Mouse (Mus musculus) E14TG2a.4 (cell line): ENCODE results near the gene Syn3.

Source experiments
- CTCF ChIP-seq: conservative IDR thresholded peaks from 2 replicates; pipeline ENCODE4 v1.5.1; 2014; ENCODE audit warnings: low read length
- NANOG ChIP-seq: IDR thresholded peaks from 2 replicates; pipeline ENCODE4 v1.6.1; 2014; ENCODE audit warnings: borderline replicate concordance, low read length, mixed read lengths

GRCm38 (mm10) chr10:86248131-86248740, 250.5 kb downstream of the Syn3 start:
- no peak for TF ChIP-seq CTCF
- TF ChIP-seq NANOG, result no peak
